Mouse (Mus musculus) heart, postnatal 0 days (tissue): ENCODE data around the gene Pdgfa.

Source experiments
- CTCF ChIP-seq: IDR thresholded peaks from 2 replicates; pipeline ENCODE4 v1.5.1; 2016; ENCODE audit warnings: antibody characterized with exemption, control low read depth, low read depth
- EP300 ChIP-seq: IDR thresholded peaks from 2 replicates; pipeline ENCODE4 v1.6.1; 2016; ENCODE audit warnings: antibody characterized with exemption, low read depth

DNA sequence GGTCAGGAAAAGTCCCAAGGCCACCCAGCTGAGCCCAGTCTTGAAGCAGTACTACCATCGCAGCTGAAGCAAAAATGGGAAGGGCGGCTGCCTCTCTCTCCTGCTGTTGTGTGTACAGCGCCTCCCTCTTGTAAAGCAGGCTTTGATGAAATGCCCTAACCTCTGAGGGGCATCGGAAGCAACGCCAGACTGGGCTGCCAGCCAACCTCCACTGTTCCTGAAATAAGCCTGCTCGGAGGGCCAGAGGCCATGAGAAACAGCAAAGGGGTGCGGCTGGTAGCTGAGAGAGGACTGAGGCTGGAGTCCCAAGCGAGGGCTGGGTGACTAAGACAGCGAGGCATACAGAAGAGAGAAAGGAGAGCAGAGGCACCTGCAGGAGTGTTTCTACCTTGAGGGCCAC, 8.4 kb downstream of the Pdgfa start:
- TF ChIP-seq CTCF (peak; percentile 51), EP300 (no peak)
